Mouse (Mus musculus) heart, embryonic 14.5 days (tissue): Measurements from ENCODE around the gene Bcl2l12. TPM values are rescaled to one million over a fixed set of nuclear protein-coding genes. Genes with fewer than 3 reads are reported as not detected.

Source experiments
- ATAC-seq: fragments of 200-750 bp; cut with Nextera tagmentation; 2 replicates; pipeline ENCODE4 v1.8.0; 2017; ENCODE audit warnings: low read depth, moderate TSS enrichment; ENCODE audit not compliant: insufficient number of reproducible peaks, insufficient read depth, low FRiP score
- H3K27ac ChIP-seq, 2 experiments: fragments of 200-500 bp in 1 of 2; fragments of 300-500 bp in 1 of 2; sonication (generic) in 1 of 2; replicated peaks in 1 of 2; 2 replicates each; pipeline ENCODE4 v1.5.1; 2012 to 2014; ENCODE audit warnings: low read depth in 2 of 2, low read length in 2 of 2, control low read depth in 1 of 2, mild to moderate bottlenecking in 1 of 2, mixed read lengths in 1 of 2; ENCODE audit not compliant: control insufficient read depth in 1 of 2, insufficient read depth in 1 of 2
- H3K27me3 ChIP-seq: fragments of 300-500 bp; sonication (generic); 2 replicates; pipeline ENCODE4 v1.6.1; 2014; ENCODE audit warnings: mild to moderate bottlenecking, low read length, control low read depth; ENCODE audit not compliant: control insufficient read depth, insufficient read depth
- H3K36me3 ChIP-seq: fragments of 300-500 bp; sonication (generic); 2 replicates; pipeline ENCODE4 v1.6.1; 2014; ENCODE audit warnings: mild to moderate bottlenecking, control low read depth, low read length, mixed read lengths; ENCODE audit not compliant: control insufficient read depth, insufficient read depth
- H3K4me1 ChIP-seq, 2 experiments: fragments of 200-500 bp in 1 of 2; fragments of 300-500 bp in 1 of 2; sonication (generic) in 1 of 2; 2 replicates each; pipeline ENCODE4 v1.6.1; 2012 to 2014; ENCODE audit warnings: low read length in 2 of 2, control low read depth in 1 of 2, mixed read lengths in 1 of 2; ENCODE audit not compliant: control insufficient read depth in 2 of 2, insufficient read depth in 2 of 2
- H3K4me2 ChIP-seq: fragments of 300-500 bp; sonication (generic); 2 replicates; pipeline ENCODE4 v1.6.1; 2014; ENCODE audit warnings: mild to moderate bottlenecking, low read length
- H3K4me3 ChIP-seq, 2 experiments: fragments of 200-500 bp in 1 of 2; fragments of 300-500 bp in 1 of 2; sonication (generic) in 1 of 2; 2 replicates each; pipeline ENCODE4 v1.5.1; 2012 to 2014; ENCODE audit warnings: low read length in 2 of 2, mild to moderate bottlenecking in 2 of 2, control low read depth in 1 of 2, low read depth in 1 of 2, moderate library complexity in 1 of 2; ENCODE audit not compliant: control insufficient read depth in 1 of 2, insufficient read depth in 1 of 2
- H3K9ac ChIP-seq: fragments of 300-500 bp; sonication (generic); 2 replicates; pipeline ENCODE4 v1.6.1; 2014; ENCODE audit warnings: mild to moderate bottlenecking, low read length
- H3K9me3 ChIP-seq: fragments of 300-500 bp; sonication (generic); 2 replicates; pipeline ENCODE4 v1.6.1; 2016; ENCODE audit warnings: low read length, control low read depth; ENCODE audit not compliant: control insufficient read depth
- WGBS: fragments of 180-500 bp; shearing (Covaris S2); extraction: QIAGEN DNeasy Blood & Tissue Kit; methylation state at CpG from one replicate; pipeline ENCODE4 v1.1.7; 2014; 5-methylcytosine and 5-hydroxymethylcytosine counted together
- polyA plus RNA-seq: library from polyadenylated mRNA; unstranded; fragments of >200 nt; fragmentation: Nextera tagmentation; extraction: Ambion mirVana; gene quantifications from 2 replicates; pipeline ENCODE4 v1.2.1, GENCODE M21; 2014

Gene Bcl2l12
- polyA plus RNA-seq, 1 experiment from 2014 or later: 35.4 TPM

- H3K9me3 ChIP-seq: no peaks in the 10 kb centered on the region
- 0 out of 2 replicates have a peak, but pooled peaks cover 4% of the 10 kb centered on the region for H3K36me3 ChIP-seq
- no peak overlapping the region for H3K27ac ChIP-seq
- 89% methylated on average over 13 of the region's 13 CpGs for WGBS
- H3K4me2 ChIP-seq: no peak overlapping the region
- ATAC-seq: no peak
- H3K27me3 ChIP-seq: no peaks in the 10 kb centered on the region
- H3K4me1 ChIP-seq: no peaks in the 10 kb centered on the region
- no peak overlapping the region for H3K9ac ChIP-seq
- H3K4me3 ChIP-seq: no peak overlapping the region
Measured at GRCm38 (mm10) chr7:44964990-44965389, 33.5 kb downstream of the Bcl2l12 start.

GRCm38 (mm10) chr7:44962831-44963230 lies 35.7 kb downstream of the Bcl2l12 start:
- 0 out of 2 replicates have a peak, but pooled peaks cover 4% of the 10 kb centered on the region for H3K36me3 ChIP-seq
- 80% methylated on average over 5 of the region's 5 CpGs for WGBS
- no peak overlapping the region for H3K4me2 ChIP-seq

GRCm38 (mm10) chr7:44962337-44962736 lies 36.2 kb downstream of the Bcl2l12 start:
- ATAC-seq: no peak

More at GRCm38 (mm10) chr7:44962831-44963230, 35.7 kb downstream of the Bcl2l12 start:
- ATAC-seq: no peak
- Histone ChIP-seq H3K27ac (no peak overlapping the region), H3K4me3 (no peak overlapping the region), H3K9ac (no peak overlapping the region), H3K27me3 (no peaks in the 10 kb centered on the region), H3K4me1 (no peaks in the 10 kb centered on the region), H3K9me3 (no peaks in the 10 kb centered on the region)

GRCm38 (mm10) chr7:44960512-44960910 lies 38.0 kb downstream of the Bcl2l12 start:
- 83% methylated on average over 13 of the region's 13 CpGs for WGBS
- H3K27me3 ChIP-seq: no peaks in the 10 kb centered on the region
- H3K27ac ChIP-seq: no peak overlapping the region
- H3K4me3 ChIP-seq: no peak overlapping the region
- H3K36me3 ChIP-seq: 0 out of 2 replicates have a peak, but pooled peaks cover 4% of the 10 kb centered on the region
- H3K4me2 ChIP-seq: no peak overlapping the region
- no peak overlapping the region for H3K9ac ChIP-seq
- ATAC-seq: no peak
- H3K9me3 ChIP-seq: no peaks in the 10 kb centered on the region
- no peaks in the 10 kb centered on the region for H3K4me1 ChIP-seq

More at GRCm38 (mm10) chr7:44962337-44962736, 36.2 kb downstream of the Bcl2l12 start:
- 0 out of 2 replicates have a peak, but pooled peaks cover 4% of the 10 kb centered on the region for H3K36me3 ChIP-seq
- no peak overlapping the region for H3K27ac ChIP-seq
- no peaks in the 10 kb centered on the region for H3K9me3 ChIP-seq
- H3K27me3 ChIP-seq: no peaks in the 10 kb centered on the region
- H3K4me3 ChIP-seq: no peak overlapping the region
- H3K9ac ChIP-seq: no peak overlapping the region
- no peaks in the 10 kb centered on the region for H3K4me1 ChIP-seq
- 73% methylated on average over 8 of the region's 8 CpGs for WGBS
- no peak overlapping the region for H3K4me2 ChIP-seq

GRCm38 (mm10) chr7:44959874-44960511 lies 38.5 kb downstream of the Bcl2l12 start:
- Histone ChIP-seq H3K36me3 (0 out of 2 replicates have a peak, but pooled peaks cover 4% of the 10 kb centered on the region), H3K4me3 (no peak overlapping the region), H3K9me3 (no peaks in the 10 kb centered on the region), H3K4me2 (no peak overlapping the region), H3K9ac (no peak overlapping the region), H3K4me1 (no peaks in the 10 kb centered on the region), H3K27ac (no peak overlapping the region), H3K27me3 (no peaks in the 10 kb centered on the region)
- ATAC-seq: no peak
- WGBS: 83% methylated on average over 10 of the region's 10 CpGs

GRCm38 (mm10) chr7:44959281-44959680 lies 39.2 kb downstream of the Bcl2l12 start:
- Histone ChIP-seq H3K4me2 (no peak overlapping the region), H3K36me3 (0 out of 2 replicates have a peak, but pooled peaks cover 4% of the 10 kb centered on the region), H3K27ac (no peak overlapping the region), H3K9me3 (no peaks in the 10 kb centered on the region), H3K4me3 (no peak overlapping the region), H3K9ac (no peak overlapping the region), H3K4me1 (no peaks in the 10 kb centered on the region), H3K27me3 (no peaks in the 10 kb centered on the region)
- no peak for ATAC-seq
- WGBS: 56% methylated on average over 8 of the region's 8 CpGs

GRCm38 (mm10) chr7:44958208-44958607 lies 40.3 kb downstream of the Bcl2l12 start:
- H3K4me2 ChIP-seq: no peak overlapping the region
- H3K4me3 ChIP-seq: no peak overlapping the region
- H3K27ac ChIP-seq: no peak overlapping the region
- WGBS: 49% methylated on average over 7 of the region's 7 CpGs
- H3K4me1 ChIP-seq: no peaks in the 10 kb centered on the region
- H3K9ac ChIP-seq: no peak overlapping the region
- no peaks in the 10 kb centered on the region for H3K27me3 ChIP-seq
- no peak for ATAC-seq
- H3K9me3 ChIP-seq: no peaks in the 10 kb centered on the region
- H3K36me3 ChIP-seq: no peaks in the 10 kb centered on the region
